Mouse (Mus musculus) midbrain, embryonic 12.5 days (tissue): ENCODE data around the gene Pex11g. TPM values are rescaled to one million over a fixed set of nuclear protein-coding genes. Genes with fewer than 3 reads are reported as not detected.
A peak's percentile ranks its signal among the peaks of the same experiment; 100 is the strongest.

Source experiments
- ATAC-seq: fragments of 200-750 bp; cut with Nextera tagmentation; 2 replicates; pipeline ENCODE4 v1.8.0; 2017; ENCODE audit warnings: low read depth, moderate TSS enrichment, moderate library complexity; ENCODE audit not compliant: low FRiP score
- H3K27ac ChIP-seq: fragments of 300-500 bp; sonication (generic); replicated peaks from 2 replicates; pipeline ENCODE4 v1.5.1; 2016; ENCODE audit warnings: mild to moderate bottlenecking
- H3K27me3 ChIP-seq: fragments of 300-500 bp; sonication (generic); 2 replicates; pipeline ENCODE4 v1.6.1; 2016; ENCODE audit warnings: mild to moderate bottlenecking
- H3K36me3 ChIP-seq: fragments of 300-500 bp; sonication (generic); 2 replicates; pipeline ENCODE4 v1.6.1; 2016
- H3K4me1 ChIP-seq: fragments of 300-500 bp; sonication (generic); 2 replicates; pipeline ENCODE4 v1.6.1; 2016
- H3K4me2 ChIP-seq: fragments of 300-500 bp; sonication (generic); replicated peaks from 2 replicates; pipeline ENCODE4 v1.6.1; 2016; ENCODE audit warnings: mild to moderate bottlenecking, moderate library complexity
- H3K4me3 ChIP-seq: fragments of 300-500 bp; sonication (generic); 2 replicates; pipeline ENCODE4 v1.5.1; 2016; ENCODE audit warnings: mild to moderate bottlenecking
- H3K9ac ChIP-seq: fragments of 300-500 bp; sonication (generic); replicated peaks from 2 replicates; pipeline ENCODE4 v1.6.1; 2016; ENCODE audit warnings: mild to moderate bottlenecking, moderate library complexity
- H3K9me3 ChIP-seq: fragments of 300-500 bp; sonication (generic); 2 replicates; pipeline ENCODE4 v1.6.1; 2016; ENCODE audit warnings: mild to moderate bottlenecking
- WGBS: fragments of 180-500 bp; shearing (Covaris S2); methylation state at CpG from one replicate; pipeline ENCODE4 v1.1.7; 2016; 5-methylcytosine and 5-hydroxymethylcytosine counted together
- polyA plus RNA-seq: library from polyadenylated mRNA; unstranded; fragments of >200 nt; fragmentation: Nextera tagmentation; extraction: Ambion mirVana; gene quantifications from 2 replicates; pipeline ENCODE4 v1.2.1, GENCODE M21; 2016

Pex11g gene
- polyA plus RNA-seq, 1 experiment from 2014 or later = 3.3 TPM

GRCm38 (mm10) chr8:3426211-3426610, 41.3 kb downstream of the Pex11g start:
- Histone ChIP-seq H3K27me3 (no peaks in the 10 kb centered on the region), H3K36me3 (peaks cover 21% of the 10 kb centered on the region), H3K9ac (no peak overlapping the region), H3K4me3 (no peak overlapping the region), H3K4me2 (no peak overlapping the region), H3K9me3 (no peaks in the 10 kb centered on the region), H3K4me1 (no peaks in the 10 kb centered on the region), H3K27ac (no peak overlapping the region)
- WGBS = 91% methylated on average over 3 of the region's 3 CpGs
- ATAC-seq = no peak

- H3K27ac ChIP-seq = no peak overlapping the region
- 94% methylated on average over 5 of the region's 5 CpGs for WGBS
- ATAC-seq = no peak
- H3K9me3 ChIP-seq = no peaks in the 10 kb centered on the region
- no peaks in the 10 kb centered on the region for H3K4me1 ChIP-seq
- no peak overlapping the region for H3K9ac ChIP-seq
- no peaks in the 10 kb centered on the region for H3K27me3 ChIP-seq
- H3K4me3 ChIP-seq = no peak overlapping the region
- H3K36me3 ChIP-seq = peaks cover 12% of the 10 kb centered on the region
- H3K4me2 ChIP-seq = no peak overlapping the region
Observed at GRCm38 (mm10) chr8:3425217-3425616, 42.3 kb downstream of the Pex11g start.

- peaks cover 19% of the 10 kb centered on the region for H3K4me1 ChIP-seq
- no peak overlapping the region for H3K27ac ChIP-seq
- H3K9me3 ChIP-seq = no peaks in the 10 kb centered on the region
- no peak overlapping the region for H3K4me3 ChIP-seq
- ATAC-seq = no peak
- H3K9ac ChIP-seq = no peak overlapping the region
- no peaks in the 10 kb centered on the region for H3K27me3 ChIP-seq
- H3K4me2 ChIP-seq = no peak overlapping the region
- WGBS = 91% methylated on average over 5 of the region's 5 CpGs
- H3K36me3 ChIP-seq = no peaks in the 10 kb centered on the region
Observed at GRCm38 (mm10) chr8:3421507-3421906, 46.0 kb downstream of the Pex11g start.

GRCm38 (mm10) chr8:3420105-3420706, 47.3 kb downstream of the Pex11g start:
- Histone ChIP-seq H3K36me3 (no peaks in the 10 kb centered on the region), H3K9me3 (no peaks in the 10 kb centered on the region), H3K27ac (no peak overlapping the region), H3K4me3 (no peak overlapping the region), H3K4me2 (no peak overlapping the region), H3K4me1 (peaks cover 32% of the 10 kb centered on the region), H3K27me3 (no peaks in the 10 kb centered on the region), H3K9ac (no peak overlapping the region)
- ATAC-seq = no peak
- 89% methylated on average over 10 of the region's 10 CpGs for WGBS

GRCm38 (mm10) chr8:3418101-3418500, 49.4 kb downstream of the Pex11g start:
- 64% methylated on average over 1 of the region's 1 CpGs for WGBS
- no peaks in the 10 kb centered on the region for H3K36me3 ChIP-seq
- peaks cover 45% of the 10 kb centered on the region for H3K4me1 ChIP-seq
- H3K9ac ChIP-seq = no peak overlapping the region
- no peaks in the 10 kb centered on the region for H3K27me3 ChIP-seq
- H3K4me2 ChIP-seq = peak overlapping the region; percentile 10; the same call in 1 of the 2 replicates
- no peak overlapping the region for H3K4me3 ChIP-seq
- peak overlapping the region; percentile 65; the same call in 1 of the 2 replicates for H3K27ac ChIP-seq
- no peaks in the 10 kb centered on the region for H3K9me3 ChIP-seq
- no peak for ATAC-seq

GRCm38 (mm10) chr8:3417455-3417854, 50.0 kb downstream of the Pex11g start:
- Histone ChIP-seq H3K36me3 (no peaks in the 10 kb centered on the region), H3K4me1 (peaks cover 45% of the 10 kb centered on the region), H3K4me2 (peak overlapping the region; percentile 10; the same call in 1 of the 2 replicates), H3K4me3 (no peak overlapping the region), H3K27me3 (no peaks in the 10 kb centered on the region), H3K27ac (peak overlapping the region; percentile 65), H3K9ac (no peak overlapping the region), H3K9me3 (no peaks in the 10 kb centered on the region)
- WGBS = 2% methylated on average over 8 of the region's 8 CpGs
- ATAC-seq = peak; percentile 70

GRCm38 (mm10) chr8:3416846-3417245, 50.6 kb downstream of the Pex11g start:
- ATAC-seq = peak; percentile 13; the same call in 1 of the 2 replicates

GRCm38 (mm10) chr8:3415661-3416060, 51.8 kb downstream of the Pex11g start:
- H3K4me1 ChIP-seq = peaks cover 45% of the 10 kb centered on the region
- no peaks in the 10 kb centered on the region for H3K9me3 ChIP-seq
- no peaks in the 10 kb centered on the region for H3K36me3 ChIP-seq
- no peaks in the 10 kb centered on the region for H3K27me3 ChIP-seq
- H3K9ac ChIP-seq = no peak overlapping the region
- peak overlapping the region; percentile 50 for H3K27ac ChIP-seq
- no peak overlapping the region for H3K4me2 ChIP-seq
- no peak for ATAC-seq
- 84% methylated on average over 6 of the region's 6 CpGs for WGBS
- H3K4me3 ChIP-seq = no peak overlapping the region

More at GRCm38 (mm10) chr8:3416846-3417245, 50.6 kb downstream of the Pex11g start:
- no peak overlapping the region for H3K4me2 ChIP-seq
- no peak overlapping the region for H3K9ac ChIP-seq
- H3K27me3 ChIP-seq = no peaks in the 10 kb centered on the region
- H3K9me3 ChIP-seq = no peaks in the 10 kb centered on the region
- WGBS = 23% methylated on average over 4 of the region's 4 CpGs
- H3K27ac ChIP-seq = peak overlapping the region; percentile 54
- H3K36me3 ChIP-seq = no peaks in the 10 kb centered on the region
- H3K4me3 ChIP-seq = no peak overlapping the region
- H3K4me1 ChIP-seq = peaks cover 45% of the 10 kb centered on the region

- Histone ChIP-seq H3K9ac (no peak overlapping the region), H3K9me3 (no peaks in the 10 kb centered on the region), H3K4me1 (peaks cover 45% of the 10 kb centered on the region), H3K27me3 (no peaks in the 10 kb centered on the region), H3K27ac (peak overlapping the region; percentile 50), H3K4me2 (no peak overlapping the region), H3K4me3 (no peak overlapping the region), H3K36me3 (no peaks in the 10 kb centered on the region)
- 58% methylated on average over 4 of the region's 4 CpGs for WGBS
- ATAC-seq = no peak
Observed at GRCm38 (mm10) chr8:3415259-3415658, 52.2 kb downstream of the Pex11g start.

- Histone ChIP-seq H3K4me3 (no peak overlapping the region), H3K36me3 (no peaks in the 10 kb centered on the region), H3K9me3 (no peaks in the 10 kb centered on the region), H3K9ac (no peak overlapping the region), H3K27me3 (no peaks in the 10 kb centered on the region), H3K4me2 (0 out of 2 replicates have a peak overlapping the region, but pooled peaks have one; percentile 11), H3K4me1 (peaks cover 45% of the 10 kb centered on the region), H3K27ac (peak overlapping the region; percentile 50)
- 34% methylated on average over 6 of the region's 6 CpGs for WGBS
- peak; percentile 32; the same call in 1 of the 2 replicates for ATAC-seq
Observed at GRCm38 (mm10) chr8:3414639-3415190, 52.8 kb downstream of the Pex11g start.

GRCm38 (mm10) chr8:3412816-3413215, 54.7 kb downstream of the Pex11g start:
- WGBS = 96% methylated on average over 1 of the region's 1 CpGs
- H3K36me3 ChIP-seq = no peaks in the 10 kb centered on the region
- peaks cover 39% of the 10 kb centered on the region for H3K4me1 ChIP-seq
- H3K4me3 ChIP-seq = no peak overlapping the region
- H3K27me3 ChIP-seq = no peaks in the 10 kb centered on the region
- ATAC-seq = no peak
- no peaks in the 10 kb centered on the region for H3K9me3 ChIP-seq
- H3K27ac ChIP-seq = no peak overlapping the region
- H3K4me2 ChIP-seq = no peak overlapping the region
- no peak overlapping the region for H3K9ac ChIP-seq

GRCm38 (mm10) chr8:3411901-3412301, 55.6 kb downstream of the Pex11g start:
- Histone ChIP-seq H3K27me3 (no peaks in the 10 kb centered on the region), H3K4me2 (no peak overlapping the region), H3K9me3 (no peaks in the 10 kb centered on the region), H3K4me1 (peaks cover 30% of the 10 kb centered on the region), H3K36me3 (no peaks in the 10 kb centered on the region), H3K4me3 (no peak overlapping the region), H3K27ac (no peak overlapping the region), H3K9ac (no peak overlapping the region)
- WGBS = 91% methylated on average over 7 of the region's 7 CpGs
- no peak for ATAC-seq
